Mouse (Mus musculus) Patski (cell line): ENCODE measurements around the gene 4930507D05Rik. TPM values are rescaled to one million over a fixed set of nuclear protein-coding genes. Genes with fewer than 3 reads are reported as not detected.
A peak's percentile ranks its signal among the peaks of the same experiment; 100 is the strongest.
"Not testable (repeated sequence)": the region's sequence is repeated elsewhere in the genome, so short reads cannot be mapped to it uniquely, and the experiment has no call there.

Experiments
- ATAC-seq: fragments of 100-300 bp; one replicate; pipeline ENCODE4 v1.8.0; 2021
- CTCF ChIA-PET: fragments of 350-600 bp; sonication (Branson Sonifier 250); formaldehyde crosslinking; loops from one replicate; lab custom pipeline; 2022; ENCODE audit warnings: inconsistent platforms; lab: Charles Lee
- POLR2A ChIA-PET: fragments of 350-600 bp; sonication (Branson Sonifier 250); formaldehyde crosslinking; loops from one replicate; lab custom pipeline; 2022; ENCODE audit warnings: antibody characterized with exemption, inconsistent platforms; lab: Charles Lee
- DNase-seq: peaks from one replicate; pipeline ENCODE4 v3.0.0-alpha.2; 2011; ENCODE audit warnings: low read depth, low spot score
- H3K27me3 ChIP-seq: fragments of 371-371 bp; one replicate; pipeline ENCODE4 v1.5.1; 2021
- CTCF ChIP-seq: fragments of 100-300 bp; IDR thresholded peaks from one replicate; pipeline ENCODE4 v1.5.1; 2021
- in situ Hi-C: fragments of 300-500 bp; cut with MboI; formaldehyde crosslinking; loops from 3 replicates; pipeline ENCODE4 v1.11.1; 2018; ENCODE audit warnings: low pct_unique_long_range_greater_than_20kb, mixed read lengths
- polyA plus RNA-seq: library from polyadenylated mRNA; unstranded; gene quantifications from one replicate; pipeline ENCODE4 v1.2.3, GENCODE M21; 2021

The 4930507D05Rik gene
- polyA plus RNA-seq, 1 experiment from 2014 or later: 0.24 TPM

DNA sequence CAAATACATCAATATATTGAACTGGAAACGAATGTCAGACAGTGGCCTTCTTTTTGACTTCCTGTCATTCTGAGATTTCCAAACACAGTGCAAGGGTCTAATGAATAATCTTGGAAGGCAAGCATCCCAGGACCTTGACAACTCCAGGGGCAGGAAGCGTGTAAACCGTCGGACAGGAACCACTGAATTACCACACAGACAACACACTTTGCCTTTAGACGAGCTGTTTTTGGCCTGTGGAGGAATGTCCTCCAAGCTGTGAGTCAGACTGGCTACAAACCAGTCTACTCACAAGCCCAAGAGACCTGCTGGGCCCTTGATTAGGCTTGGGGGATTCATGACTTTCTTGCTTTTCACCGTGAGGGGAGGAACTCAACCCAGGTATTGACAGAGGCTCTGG, 28.9 kb upstream of the 4930507D05Rik start:
- ChIA-PET CTCF (no interaction called here), POLR2A (no interaction called here)
- in situ Hi-C loops: no loop called here
- DNase-seq (peak; percentile 79), ATAC-seq (peak; percentile 77)
- no peak for TF ChIP-seq CTCF
- H3K27me3 ChIP-seq: no peaks in the 10 kb centered on the region

DNA sequence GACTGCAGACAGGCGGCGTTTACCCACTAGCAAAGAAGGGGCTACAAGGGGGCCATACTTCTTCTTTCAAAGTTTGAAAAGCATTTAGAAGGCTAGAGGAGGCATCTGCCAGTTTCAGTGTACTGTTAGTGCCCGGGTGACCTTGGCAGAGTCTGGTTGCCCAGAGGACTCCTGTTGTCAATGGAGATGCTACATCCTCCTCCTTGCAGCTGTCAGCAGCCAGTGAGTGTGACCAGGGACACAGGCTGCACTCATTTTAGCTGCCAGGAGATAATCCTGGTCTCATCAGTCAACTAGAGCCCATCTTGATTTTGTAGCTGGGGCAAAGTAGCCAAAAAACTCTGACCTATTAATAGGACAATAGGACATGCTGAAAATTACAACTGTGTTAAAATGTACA, 28.2 kb upstream of the 4930507D05Rik start:
- TF ChIP-seq CTCF: no peak
- H3K27me3 ChIP-seq: no peaks in the 10 kb centered on the region
- no peak for ATAC-seq
- no peak for DNase-seq
- in situ Hi-C loops: no loop called here
- POLR2A ChIA-PET: no interaction called here
- CTCF ChIA-PET: no interaction called here

- no peak for TF ChIP-seq CTCF
- POLR2A ChIA-PET: no interaction called here
- DNase-seq (no peak), ATAC-seq (no peak)
- H3K27me3 ChIP-seq: no peaks in the 10 kb centered on the region
- in situ Hi-C loops: no loop called here
- CTCF ChIA-PET: no interaction called here
Observed at GRCm38 (mm10) chr10:62422255-62422654, 27.0 kb upstream of the 4930507D05Rik start, which contains the start of gene Hkdc1. TSS of gene Hkdc1 (minus strand) at chr10:62422491.

GRCm38 (mm10) chr10:62425081-62425871, 24.0 kb upstream of the 4930507D05Rik start:
- in situ Hi-C loops: no loop called here
- POLR2A ChIA-PET: no interaction called here
- ATAC-seq (no peak), DNase-seq (no peak)
- CTCF ChIA-PET: no interaction called here
- no peaks in the 10 kb centered on the region for H3K27me3 ChIP-seq
- no peak for TF ChIP-seq CTCF

- no peak for TF ChIP-seq CTCF
- ChIA-PET POLR2A (interaction anchor here (0.5 to 1.0 kb wide), 2 partner anchors 19 to 60 kb away, joined by 3 read pairs; partner anchors contain the start of genes 4930507D05Rik and Supv3l1), CTCF (interaction anchor here (0.9 to 2.1 kb wide), 3 partner anchors 13 to 17 kb away, joined by 3 to 5 read pairs (median 4); no protein-coding TSS in a partner anchor)
- no peaks in the 10 kb centered on the region for H3K27me3 ChIP-seq
- ATAC-seq (no peak), DNase-seq (no peak)
- in situ Hi-C loops: no loop called here
Observed at GRCm38 (mm10) chr10:62430427-62430826, 18.9 kb upstream of the 4930507D05Rik start.

DNA sequence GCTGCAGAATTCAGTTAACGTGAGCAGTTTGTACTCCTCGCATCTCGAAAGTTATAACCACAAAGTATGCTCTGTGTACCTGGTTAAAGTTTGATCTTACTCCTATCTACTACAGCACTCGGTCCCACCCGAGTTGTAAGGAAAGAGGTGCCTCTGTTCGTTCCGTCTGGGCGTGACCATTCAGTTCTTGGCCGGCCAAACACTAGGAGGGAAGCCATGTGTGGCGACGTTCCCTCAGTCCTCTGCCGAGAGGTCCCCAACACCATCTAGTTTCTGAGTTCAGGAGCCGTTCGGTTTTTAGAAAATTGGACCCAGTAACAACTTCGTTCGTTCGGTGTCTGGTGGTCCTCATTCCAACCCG, 971 bp downstream of the 4930507D05Rik start:
- H3K27me3 ChIP-seq: no peaks in the 10 kb centered on the region
- DNase-seq (no peak), ATAC-seq (no peak)
- CTCF ChIA-PET: interaction anchor here (1.5 kb wide), 1 partner anchor 17 kb away, joined by 3 read pairs; no protein-coding TSS in a partner anchor
- no peak for TF ChIP-seq CTCF
- in situ Hi-C loops: no loop called here
- POLR2A ChIA-PET: interaction anchor here (1.4 kb wide), 1 partner anchor 20 kb away, joined by 3 read pairs; no protein-coding TSS in a partner anchor

- in situ Hi-C loops, CTCF ChIA-PET, H3K27me3 ChIP-seq, DNase-seq, ATAC-seq, POLR2A ChIA-PET: not testable (repeated sequence)
Observed at GRCm38 (mm10) chr10:62452001-62452400, 2.7 kb downstream of the 4930507D05Rik start.

DNA sequence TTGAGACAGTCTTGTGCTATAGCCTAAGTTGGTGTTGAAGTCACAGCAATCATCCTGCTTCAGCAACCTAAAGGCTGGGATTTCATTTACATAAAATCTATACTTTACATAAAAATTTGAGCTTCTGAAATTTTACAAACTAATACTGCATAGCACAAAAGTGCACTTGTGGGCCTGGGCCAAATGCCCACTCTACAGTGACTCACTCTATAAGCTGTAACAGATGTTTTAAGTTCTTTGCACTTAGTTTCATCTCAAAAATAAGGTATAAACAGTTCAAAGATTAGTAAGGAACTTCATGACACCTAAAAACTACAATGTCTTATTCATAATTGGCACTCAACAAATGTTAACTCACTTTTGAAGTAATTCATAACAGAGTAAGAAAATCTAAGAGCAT, 12.0 kb downstream of the 4930507D05Rik start:
- ChIA-PET POLR2A (interaction anchor here (1.0 to 1.4 kb wide), 2 partner anchors 17 to 24 kb away, joined by 3 to 4 read pairs; no protein-coding TSS in a partner anchor), CTCF (no interaction called here)
- H3K27me3 ChIP-seq: no peaks in the 10 kb centered on the region
- DNase-seq (no peak), ATAC-seq (no peak)
- in situ Hi-C loops: no loop called here
- TF ChIP-seq CTCF: no peak

DNA sequence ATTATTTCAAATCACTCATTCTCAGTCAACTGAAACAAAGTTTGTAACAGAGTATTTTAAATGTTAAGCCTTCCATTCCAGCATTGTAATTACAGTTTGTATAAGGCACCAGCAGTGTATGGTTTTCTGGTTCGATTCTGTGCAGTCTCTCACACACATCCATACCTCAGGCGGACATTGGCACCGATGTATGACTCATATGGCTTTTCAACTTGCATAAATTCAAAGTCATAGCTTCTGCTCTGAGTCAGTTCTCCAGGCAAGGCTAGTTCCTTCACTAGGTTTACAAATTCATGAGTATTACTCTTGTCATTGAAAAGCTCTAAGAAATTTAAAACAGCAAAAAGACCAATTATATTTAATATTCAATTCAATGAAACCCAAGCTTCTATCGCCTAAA, 20.4 kb downstream of the 4930507D05Rik start:
- ATAC-seq: no peak
- DNase-seq: no peak
- POLR2A ChIA-PET: no interaction called here
- CTCF ChIA-PET: interaction anchor here (0.9 to 3.3 kb wide), 3 partner anchors 11 to 17 kb away, joined by 3 to 11 read pairs (median 3); partner anchors contain the start of gene Vps26a
- H3K27me3 ChIP-seq: no peaks in the 10 kb centered on the region
- TF ChIP-seq CTCF: no peak
- in situ Hi-C loops: no loop called here

GRCm38 (mm10) chr10:62471105-62471504, 21.8 kb downstream of the 4930507D05Rik start:
- CTCF ChIA-PET: interaction anchor here (1.5 to 3.3 kb wide), 2 partner anchors 10 to 14 kb away, joined by 8 to 11 read pairs; partner anchors contain the start of gene Vps26a
- TF ChIP-seq CTCF: no peak
- POLR2A ChIA-PET: interaction anchor here (0.6 kb wide), 1 partner anchor 195 kb away, joined by 3 read pairs; no protein-coding TSS in a partner anchor
- H3K27me3 ChIP-seq: no peaks in the 10 kb centered on the region
- ATAC-seq: peak; percentile 85
- in situ Hi-C loops: no loop called here
- DNase-seq: no peak

DNA sequence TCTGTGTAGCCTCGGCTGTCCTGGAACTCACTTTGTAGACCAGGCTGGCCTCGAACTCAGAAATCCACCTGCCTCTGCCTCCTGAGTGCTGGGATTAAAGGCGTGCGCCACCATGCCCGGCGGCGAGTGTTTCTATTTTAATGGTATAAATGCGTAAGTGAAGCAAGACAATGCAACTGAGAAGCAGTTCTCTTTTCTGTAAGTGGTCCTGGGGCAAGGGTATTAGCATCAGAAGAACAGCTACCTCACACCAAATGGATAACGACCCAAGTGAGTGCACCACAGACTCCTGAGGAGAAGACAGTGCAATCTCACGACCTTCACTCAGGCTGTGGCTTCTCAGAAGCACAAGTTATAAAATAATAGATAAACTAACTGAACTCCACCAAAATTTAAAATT, 25.7 kb downstream of the 4930507D05Rik start:
- POLR2A ChIA-PET: no interaction called here
- no peak for DNase-seq
- no peaks in the 10 kb centered on the region for H3K27me3 ChIP-seq
- TF ChIP-seq CTCF: no peak
- CTCF ChIA-PET: interaction anchor here (1.1 kb wide), 1 partner anchor 11 kb away, joined by 3 read pairs; no protein-coding TSS in a partner anchor
- ATAC-seq: no peak
- in situ Hi-C loops: no loop called here
